Mouse (Mus musculus) c-Kit-positive CD71-negative TER-119-negative erythroid progenitor cells, embryonic 14.5 days (primary cell): ENCODE results near the gene Clpp.

Experiments used
- DNase-seq: peaks from one replicate; pipeline ENCODE4 v3.0.0-alpha.2; 2013; ENCODE audit warnings: low read depth

The Clpp gene

DNA sequence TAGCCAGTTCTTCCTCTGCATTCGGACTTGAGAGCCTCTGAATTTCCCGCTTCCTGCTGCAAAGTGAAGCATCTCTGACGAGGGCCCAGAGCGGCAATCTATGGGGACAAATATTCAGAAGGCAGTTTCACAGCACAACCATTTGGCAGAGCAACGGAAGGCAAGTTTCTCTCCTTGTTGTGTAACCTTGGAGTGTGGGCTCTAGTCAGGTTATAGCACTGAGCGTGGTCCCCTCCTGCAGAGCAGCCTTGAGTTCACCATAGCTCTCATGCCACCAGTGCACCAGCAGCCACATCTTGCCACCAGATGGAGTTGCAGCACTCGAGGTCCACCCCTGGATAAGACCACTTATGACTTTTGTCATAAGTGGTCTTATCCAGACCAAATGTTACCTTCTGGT, 1.7 kb upstream of the Clpp start:
- no peak for DNase-seq

DNA sequence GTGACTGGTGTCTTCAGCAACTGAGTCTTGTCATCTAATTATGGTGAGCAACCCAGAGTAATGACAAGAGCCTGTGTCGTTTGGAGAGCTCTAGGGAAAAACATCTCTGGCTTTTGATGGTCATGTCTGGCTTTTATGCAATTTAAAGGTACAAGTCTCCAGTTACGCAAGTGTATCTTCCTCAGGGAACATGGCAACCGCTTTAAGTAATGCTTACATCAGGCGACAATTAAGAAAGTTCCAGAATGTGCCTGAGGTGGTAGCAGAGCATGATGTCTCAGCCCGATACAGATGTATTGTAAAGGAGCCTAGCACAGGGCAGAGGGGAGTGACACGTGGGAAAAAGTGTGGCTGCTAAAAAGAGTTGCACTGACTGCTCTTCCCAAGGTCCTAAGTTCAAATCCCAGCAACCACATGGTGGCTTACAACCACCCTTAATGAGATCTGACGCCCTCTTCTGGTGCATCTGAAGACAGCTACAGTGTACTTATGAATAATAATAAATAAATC, 1.1 kb upstream of the Clpp start:
- no peak for DNase-seq

DNA sequence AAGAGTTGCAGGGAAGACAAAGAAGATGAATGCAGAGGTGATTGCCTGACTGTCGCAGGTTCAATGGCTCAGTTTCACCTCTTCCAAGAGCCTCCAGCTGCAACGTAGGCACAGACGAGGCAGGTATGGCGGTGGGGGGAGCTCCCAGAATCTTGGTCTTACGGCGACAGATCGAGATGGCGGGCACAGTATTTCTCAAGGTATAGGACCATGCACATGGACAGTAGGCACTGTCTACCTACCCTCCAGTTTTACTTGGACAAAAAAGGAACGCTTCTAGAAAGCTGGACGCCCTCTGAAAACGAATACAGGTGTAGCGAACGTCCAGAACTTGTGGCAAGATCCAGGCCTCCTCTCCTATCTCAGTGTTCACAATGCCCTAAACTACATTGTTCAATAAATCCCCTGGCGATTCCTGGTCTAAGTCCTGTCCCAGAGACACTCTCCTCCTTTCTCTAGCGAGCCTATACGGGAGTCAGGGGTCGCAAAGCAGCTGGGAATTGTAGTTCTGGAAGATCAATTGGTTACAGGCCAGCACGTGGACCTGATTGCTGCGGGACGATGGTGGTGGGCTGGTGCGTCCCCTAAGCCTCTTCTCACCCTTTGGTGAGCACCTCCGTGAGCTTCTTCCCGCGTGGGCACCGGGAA, 514 bp upstream of the Clpp start:
- peak; percentile 62 for DNase-seq

DNA sequence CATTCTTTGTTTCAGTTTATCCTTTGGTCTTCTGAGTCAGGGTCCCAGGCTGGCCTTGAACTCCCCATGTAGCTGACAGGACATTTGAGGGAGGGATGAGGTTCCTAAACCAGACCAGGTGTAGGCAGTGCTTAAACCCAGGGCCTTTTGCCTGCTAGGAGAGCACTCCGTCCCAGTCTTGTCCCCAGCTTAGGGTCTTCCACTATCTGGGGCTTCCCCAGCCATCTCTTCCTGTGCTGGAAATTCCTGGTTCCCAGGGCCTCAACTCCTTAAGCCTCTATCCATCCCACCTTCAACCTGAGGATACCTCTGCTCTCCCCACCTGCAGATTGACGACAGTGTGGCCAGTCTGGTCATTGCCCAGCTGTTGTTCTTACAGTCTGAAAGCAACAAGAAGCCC, 861 bp downstream of the Clpp start:
- no peak for DNase-seq

DNA sequence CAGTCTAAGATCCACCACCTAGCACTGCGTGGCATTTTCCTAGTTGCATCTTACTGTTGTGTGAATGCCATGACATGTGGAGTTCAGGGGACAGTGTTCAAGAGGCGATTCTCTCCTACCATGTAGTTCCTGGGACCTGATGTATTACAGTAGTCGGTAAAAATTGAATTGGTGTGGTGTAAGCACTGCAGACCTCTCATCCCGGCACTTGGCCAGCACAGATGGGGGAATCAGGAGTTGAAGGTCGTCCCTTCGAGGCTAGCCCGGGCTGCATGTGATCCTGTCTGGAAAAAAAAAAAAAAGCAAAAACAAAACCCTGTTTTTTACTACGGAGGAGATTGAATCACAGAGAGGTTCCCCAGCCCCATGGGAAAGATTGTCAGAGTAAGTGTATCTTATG, 4.9 kb downstream of the Clpp start:
- DNase-seq, result no peak

DNA sequence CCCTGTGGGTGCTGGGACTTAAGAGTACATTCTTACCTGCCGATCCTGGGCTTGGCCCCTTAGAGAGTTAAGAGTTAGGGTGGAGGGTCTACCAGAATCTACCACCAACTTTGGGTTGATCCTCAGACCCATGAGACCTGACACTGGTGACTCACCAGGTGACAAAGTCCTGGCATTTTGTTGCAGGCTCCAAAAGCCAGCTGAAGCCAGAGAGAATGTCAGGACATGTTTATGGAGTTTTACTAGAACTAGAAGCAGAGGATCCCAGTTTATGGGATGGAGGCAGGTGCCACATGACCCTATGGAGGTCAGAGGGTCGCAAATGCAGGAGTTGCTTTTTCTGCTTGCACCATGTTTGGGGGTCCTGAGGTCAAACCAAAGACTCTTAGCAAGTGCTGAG, 6.4 kb downstream of the Clpp start:
- DNase-seq, result no peak

DNA sequence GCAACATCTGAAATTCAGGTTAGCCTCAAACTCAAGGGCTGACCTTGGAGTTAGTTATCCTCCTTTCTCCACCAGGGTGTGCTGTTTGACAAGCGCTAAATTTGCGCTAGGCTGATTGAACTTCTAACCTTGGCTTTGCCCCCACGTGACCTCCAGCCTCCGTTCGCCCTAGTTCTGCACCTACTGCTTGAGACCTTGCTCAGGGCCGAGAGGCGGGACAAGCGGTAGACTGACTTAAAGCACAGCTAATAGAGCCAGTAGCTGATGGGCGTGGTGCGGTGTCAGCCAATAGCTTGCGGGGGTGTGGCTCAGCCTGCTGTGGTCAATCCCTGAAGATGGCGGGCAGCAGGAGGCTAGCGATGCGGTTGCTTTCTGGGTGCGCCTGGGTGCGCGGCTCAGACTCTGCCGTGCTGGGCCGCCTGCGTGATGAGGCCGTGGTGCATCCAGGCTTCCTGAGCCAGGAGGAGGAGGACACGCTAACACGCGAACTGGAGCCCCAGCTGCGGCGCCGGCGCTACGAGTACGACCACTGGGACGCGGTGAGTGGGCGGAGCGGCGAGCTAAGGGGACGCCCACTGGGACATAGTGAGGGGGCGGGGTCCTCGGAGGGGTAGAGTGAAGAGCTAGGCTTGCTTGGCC, 7.0 kb downstream of the Clpp start, which contains the start of gene Alkbh7:
Gene Alkbh7 (plus strand): TSS at position 311 of the 639 bp plus-strand sequence.
- peak; percentile 99 for DNase-seq

DNA sequence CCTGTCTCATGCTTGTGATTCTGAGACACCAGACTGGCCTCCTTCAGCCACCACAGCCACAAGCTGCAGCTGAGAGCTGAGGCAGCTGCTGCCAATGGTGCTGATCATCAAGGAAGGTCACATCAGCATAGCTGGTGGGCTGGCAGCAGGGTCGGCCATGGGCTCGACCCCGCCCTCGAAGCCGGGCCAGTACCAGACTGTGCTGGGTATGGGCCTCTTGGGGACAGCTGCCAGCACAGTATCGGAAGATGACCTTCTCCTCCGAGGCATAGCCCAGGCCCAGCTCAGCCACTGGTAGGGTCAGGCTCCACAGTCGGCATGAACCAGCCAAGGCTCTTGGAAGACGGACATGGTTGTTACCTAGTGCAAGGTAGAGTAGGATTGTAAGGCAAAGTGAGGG, 9.3 kb downstream of the Clpp start:
- DNase-seq, result no peak

DNA sequence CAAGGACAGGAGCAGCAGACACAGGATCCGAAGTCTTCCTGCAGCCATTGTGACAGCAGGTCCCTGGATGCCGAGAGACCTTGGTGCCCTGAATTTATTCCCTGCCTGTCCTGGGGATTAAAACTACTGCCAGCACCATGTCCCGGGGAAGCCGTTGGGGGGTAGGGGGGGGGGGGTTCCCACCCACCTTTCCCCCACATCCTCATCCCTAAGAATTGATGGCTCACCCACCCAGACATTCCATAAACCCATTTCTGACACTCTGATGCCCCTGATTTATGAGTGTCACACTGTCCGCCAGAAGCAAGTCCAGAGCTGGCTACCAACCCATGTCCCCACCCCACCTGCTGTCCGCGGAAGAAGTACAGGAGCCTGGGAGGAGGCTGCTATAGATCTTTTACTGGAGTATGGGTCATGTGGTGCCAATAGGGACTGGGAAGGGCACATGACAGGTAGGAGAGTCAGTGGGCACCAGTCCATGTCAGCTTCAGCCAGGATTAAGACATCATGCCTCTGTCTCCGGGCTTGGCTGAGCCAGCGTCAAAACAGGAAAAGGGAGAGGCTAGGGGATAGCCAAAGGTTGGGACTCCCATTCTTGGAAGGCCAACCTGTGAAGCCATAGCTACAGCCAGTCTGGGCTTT, 10.0 kb downstream of the Clpp start, which contains the start of gene Pspn:
Gene Pspn (minus strand): TSS at position 51 of the 642 bp plus-strand sequence.
- no peak for DNase-seq

DNA sequence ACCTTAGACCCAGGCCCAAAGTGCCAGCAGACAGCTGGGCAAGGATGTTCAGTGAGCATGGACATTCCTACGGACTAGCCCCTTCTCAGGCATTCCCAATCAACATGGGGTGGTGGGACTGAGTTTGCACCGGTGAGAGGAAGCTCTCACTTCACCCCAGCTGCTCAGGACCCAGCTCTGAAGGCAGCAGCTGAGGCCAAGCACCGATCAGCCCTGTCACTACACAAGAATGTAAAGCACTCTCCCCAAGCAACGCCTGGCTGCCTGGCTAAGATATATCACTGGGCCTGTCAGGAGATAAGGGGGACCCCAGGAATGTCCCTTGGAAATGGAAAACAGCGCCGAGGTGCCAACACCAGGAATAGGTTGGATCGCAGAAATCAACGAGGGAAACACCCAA, 11.1 kb downstream of the Clpp start:
- DNase-seq, result no peak

DNA sequence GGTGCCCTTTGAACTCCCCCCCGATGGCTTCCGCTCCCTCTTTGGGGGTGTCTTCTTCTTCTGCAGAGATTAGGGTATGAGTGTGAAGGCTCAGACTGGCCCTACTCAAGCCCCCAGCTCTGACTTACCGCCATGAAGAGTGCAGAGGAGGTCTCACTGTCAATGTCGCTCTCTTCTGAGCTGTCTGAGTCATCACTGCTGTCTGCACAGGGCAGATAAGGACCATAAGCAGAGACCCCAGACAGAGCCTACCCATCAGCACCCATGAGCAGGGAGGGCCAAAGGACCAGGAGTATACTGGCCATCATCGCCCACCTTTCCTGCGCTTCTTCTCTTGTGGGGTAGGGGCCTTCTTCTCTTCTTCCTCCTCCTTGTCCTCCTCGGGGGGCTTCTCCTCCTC, 13.9 kb downstream of the Clpp start:
- no peak for DNase-seq

DNA sequence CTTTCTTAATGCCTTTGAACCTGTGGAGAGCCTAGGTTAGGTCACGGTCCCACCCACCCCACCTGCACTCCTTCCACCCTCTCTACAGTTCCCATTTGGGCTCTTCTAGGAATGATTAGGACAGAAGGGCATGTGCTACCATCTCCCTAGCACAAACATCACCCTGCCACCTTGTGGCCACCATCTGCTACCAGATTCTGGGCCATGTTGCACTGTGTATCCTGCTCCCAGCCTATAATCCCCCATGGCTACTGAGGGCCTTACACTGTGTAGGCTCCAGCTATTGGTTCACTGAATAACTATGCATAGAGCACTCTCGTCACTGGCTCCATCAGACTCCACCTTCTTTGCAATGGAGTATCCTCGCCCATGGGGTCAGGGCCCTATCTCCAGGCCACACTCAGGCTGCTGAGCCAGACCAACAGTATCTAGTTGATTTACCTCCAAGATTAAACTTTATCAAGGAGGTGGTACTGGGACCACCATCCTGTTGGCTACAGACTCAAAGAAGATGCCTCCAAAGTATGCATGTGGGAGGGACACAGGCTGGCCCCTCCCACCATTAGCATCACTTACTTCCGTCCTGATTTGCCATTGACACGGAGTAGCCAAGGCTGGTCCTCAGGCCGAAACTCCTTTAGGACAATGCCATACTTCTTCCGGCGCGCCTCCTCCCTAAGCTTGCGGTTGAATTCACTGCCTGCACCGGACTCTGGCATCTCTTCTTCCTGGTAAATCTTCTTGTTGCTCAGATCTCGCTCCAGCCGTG, 17.2 kb downstream of the Clpp start:
- DNase-seq, result no peak

DNA sequence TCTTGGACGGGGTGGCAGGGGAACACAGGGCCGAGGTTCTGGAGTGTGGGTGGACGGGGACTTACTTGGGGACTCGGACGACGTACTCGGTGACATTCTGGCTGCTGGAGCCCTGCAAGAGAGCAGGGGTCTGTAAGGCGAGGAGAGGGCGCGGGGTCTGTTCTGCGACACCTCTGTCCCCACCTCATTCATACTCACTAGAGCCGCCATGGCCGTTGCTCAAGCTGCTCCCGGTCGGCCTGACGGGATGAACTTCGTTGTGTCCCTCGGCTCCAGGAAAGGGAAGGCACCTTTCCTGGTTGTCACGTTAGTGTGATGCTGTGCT, 20.8 kb downstream of the Clpp start:
- DNase-seq, result no peak

DNA sequence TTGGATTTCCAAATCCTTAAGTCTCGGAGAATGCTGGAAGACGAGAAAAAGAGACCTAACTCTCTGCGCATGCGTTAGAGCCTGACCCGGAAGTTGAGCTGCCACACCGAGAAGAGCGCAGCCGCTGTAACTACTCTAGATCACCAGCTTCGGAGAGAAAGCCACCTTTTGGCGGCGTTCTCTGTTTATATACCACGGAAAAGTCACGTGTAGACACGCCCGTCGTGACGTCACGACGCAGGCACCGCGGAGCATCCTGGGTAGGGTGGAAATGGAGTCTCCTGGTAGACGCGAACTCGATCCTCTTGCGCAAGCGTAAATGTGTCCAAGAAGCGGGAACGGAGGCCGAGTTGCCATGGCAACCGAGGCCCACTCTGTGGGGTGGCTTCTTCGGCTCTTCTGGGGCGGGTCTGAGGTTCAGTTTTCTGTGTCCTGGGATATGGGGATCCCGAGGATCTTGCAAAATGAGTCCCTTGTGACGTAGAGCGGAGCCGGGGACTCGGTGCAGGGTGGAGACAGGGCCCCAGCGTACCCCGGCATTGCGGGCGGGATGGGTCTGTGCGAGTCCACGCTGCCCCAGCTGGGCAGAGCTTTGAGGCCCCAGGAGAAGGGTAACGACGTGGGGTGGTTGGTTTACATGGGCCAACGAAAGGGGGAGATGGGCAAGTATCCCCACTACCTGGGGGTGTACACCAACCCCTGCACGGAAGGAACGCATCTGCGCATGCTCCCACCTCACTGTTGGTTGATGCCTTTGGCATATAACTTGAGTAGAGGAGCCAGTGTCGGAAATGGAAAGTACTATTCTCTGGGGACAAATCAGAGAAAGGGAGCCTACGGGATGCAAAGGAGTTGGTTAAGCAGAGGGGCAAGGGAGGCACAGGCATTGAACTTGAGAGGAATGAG, 21.4 kb downstream of the Clpp start, which contains the start of the genes Gtf2f1 and Gm17949:
Gene Gtf2f1 (minus strand): TSS at position 53 of the 906 bp plus-strand sequence.
Gene Gm17949 (plus strand): TSS at position 234 of the 906 bp plus-strand sequence.
- peak; percentile 98 for DNase-seq

DNA sequence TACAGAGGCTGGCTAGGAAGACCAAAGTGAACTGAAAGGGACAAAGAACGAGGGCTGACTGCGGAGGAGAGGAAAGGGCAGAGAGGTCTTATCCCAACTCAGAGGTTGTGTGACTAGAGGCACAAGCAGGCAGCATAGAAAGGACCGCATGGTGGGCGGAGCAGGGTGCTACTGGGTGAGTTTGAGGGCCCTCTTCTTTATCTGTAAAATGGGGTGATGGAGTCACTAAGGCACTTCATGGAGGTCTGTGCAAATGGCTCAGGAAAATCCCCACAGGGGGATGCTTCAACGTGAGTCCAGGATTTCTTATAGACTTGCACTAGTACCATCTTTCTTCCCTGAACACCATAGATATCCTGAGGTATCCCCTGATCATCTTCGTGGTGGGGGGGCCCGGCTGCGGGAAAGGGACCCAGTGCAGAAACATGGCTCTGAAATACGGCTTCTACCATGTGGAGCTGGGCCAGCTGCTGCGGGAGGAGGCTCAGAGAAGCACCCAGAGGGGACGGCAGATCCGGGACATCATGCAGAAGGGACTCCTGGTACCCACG, 22.2 kb downstream of the Clpp start:
- DNase-seq, result no peak

DNA sequence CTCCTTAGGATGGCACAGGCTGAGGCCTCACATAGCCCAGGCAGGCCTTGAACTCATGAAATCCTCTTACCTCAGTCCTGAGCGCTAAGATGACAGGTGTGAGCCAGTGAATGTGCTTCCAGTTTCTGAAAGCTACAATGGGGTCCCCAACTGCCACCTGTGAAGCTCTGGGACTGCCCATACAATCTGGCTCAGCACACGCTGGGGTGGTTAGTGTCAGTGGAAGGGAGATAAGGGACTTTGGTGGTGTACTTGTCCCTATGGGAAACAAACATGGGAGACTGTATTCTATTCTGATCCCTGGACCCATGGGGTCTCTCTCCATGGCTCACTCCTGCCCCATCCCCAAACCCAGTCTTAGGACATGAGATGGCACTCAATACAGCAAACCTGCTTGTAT, 29.6 kb downstream of the Clpp start:
- no peak for DNase-seq

DNA sequence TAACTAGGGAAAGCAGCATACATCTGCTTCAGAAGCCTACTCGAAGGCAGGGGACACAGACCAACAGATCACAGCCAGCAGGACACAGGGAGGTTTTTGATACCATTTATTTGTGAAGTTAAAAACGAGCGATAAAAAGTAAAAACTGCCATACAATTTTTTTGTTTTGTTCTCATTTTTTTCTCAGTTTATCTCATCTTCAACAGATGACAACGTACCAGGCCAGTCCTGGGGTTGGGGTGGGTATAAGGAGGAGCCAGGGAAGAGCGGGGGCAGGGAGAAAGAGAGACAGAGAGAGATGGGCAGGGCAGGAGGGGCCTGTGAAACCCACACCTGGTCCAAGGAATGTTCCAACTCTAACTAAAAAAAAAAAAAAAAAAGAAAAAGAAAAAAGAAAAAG, 30.9 kb downstream of the Clpp start:
- no peak for DNase-seq

DNA sequence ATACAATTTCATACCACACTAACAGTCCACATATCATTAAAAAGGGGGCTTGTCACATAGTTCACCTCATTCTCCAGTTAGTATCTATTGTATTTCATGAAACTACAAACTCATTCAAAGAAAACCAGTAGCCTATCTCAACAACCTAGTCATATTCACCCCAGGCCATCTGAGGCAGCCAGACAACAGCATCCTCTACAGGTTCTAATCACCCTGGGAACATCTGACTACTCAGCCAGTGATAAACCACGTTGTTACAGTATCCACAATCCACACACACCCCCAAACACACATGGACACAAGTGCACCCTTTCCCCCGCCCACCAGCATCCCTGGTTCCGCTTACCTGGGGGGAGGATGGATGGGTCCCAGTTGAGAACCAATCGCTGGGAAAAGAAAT, 37.4 kb downstream of the Clpp start:
- no peak for DNase-seq

DNA sequence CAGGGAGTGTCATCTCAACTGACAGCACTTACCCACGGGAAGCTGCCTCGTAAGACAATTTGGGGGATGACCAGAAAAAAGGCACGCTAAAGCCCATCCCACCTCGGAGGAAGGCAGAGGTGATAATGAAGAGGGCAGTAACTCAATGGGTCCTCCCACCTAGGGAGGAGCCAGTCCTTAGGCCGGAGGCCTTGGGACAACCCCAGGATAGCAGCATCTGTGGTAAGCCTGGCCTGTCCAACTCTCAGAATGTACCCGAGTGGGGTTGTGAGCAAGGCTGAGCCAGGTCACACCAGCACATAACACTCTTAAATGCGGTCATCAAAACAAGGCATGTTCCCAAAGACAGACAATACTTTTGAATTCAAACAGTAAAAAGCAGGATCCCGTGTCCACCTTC, 39.6 kb downstream of the Clpp start:
- DNase-seq, result no peak

DNA sequence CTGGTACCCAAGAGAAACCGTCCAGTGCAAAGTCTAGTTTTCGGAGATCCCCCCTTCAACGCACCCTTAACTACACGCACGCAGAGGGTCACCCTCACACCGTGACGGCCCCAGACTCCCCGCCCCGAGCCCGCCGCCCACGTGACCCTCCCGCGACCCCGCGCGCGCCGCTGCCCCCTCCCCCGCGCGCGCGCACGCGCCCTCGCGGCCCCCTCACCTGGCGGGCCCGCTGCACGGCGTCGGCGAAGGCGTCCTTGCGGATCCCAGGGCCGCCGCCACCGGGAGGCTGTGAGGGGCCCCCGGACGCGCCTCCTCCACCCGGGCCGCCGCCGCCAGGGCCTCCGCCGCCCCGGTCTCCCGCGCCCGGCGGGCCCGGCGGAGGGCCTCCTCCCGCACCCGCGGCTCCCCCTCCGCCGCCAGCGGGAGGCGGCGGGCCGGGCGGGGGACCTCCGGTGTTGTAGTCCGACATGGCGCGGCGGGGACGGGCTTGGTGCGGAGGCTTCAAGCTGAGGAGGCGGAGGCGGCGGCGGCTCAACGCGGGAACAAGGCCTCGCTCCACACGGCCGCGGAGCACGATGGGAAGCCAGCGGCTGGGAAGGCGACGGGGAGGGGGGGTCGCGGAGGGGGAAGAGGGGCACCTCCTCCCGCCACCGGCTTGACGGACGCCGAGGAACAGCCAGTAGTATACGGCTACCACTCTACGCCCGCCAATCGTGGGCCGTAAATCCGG, 41.0 kb downstream of the Clpp start, which contains the start of gene Khsrp:
Gene Khsrp (minus strand): TSS at position 592 of the 730 bp plus-strand sequence.
- no peak for DNase-seq
